Mouse (Mus musculus): ENCODE results near the gene Lpin1.

The Lpin1 gene

DNA sequence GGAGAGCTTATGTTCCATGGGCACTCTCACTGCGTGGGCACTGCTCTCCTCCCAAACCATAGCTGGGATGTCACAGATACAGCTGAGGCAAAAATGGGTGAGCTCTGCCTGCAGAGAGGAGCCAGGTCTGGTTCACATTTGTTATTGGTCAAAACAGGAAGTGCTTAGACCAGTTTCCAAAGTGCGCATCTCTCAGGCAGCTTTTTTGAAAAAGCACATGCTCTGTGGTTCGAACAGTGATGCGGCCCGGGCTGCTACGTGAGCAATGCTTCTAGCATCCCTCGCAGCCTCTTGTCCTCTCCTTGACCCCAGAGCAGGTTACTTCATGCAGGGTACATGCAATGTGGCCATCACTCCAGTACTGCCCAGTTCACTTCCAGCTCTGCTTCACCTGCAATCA, 82.1 kb downstream of the Lpin1 start:
- DNase-seq (ENCODE audit: low spot score in 2 of 2): no peak

DNA sequence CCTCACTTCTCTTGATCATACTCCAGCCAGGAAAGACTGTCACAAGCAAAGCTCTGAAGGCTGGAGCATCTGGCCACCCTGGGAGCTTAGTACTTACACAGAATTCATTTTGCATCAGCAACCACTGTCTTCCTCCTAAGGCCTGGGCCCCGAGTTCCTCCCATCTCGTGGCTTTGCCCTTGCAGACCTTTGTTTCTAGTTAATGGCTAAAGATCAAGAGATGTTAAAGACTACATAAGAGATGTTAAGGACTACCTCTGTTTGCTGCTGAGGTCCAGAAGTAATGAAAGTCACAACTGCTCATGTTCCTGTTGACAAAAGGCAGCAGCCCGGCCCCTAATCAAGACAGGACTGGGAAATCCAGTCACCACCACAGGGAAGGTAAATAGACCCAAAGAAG, 82.8 kb downstream of the Lpin1 start:
- DNase-seq (ENCODE audit: low spot score in 2 of 2): no peak

DNA sequence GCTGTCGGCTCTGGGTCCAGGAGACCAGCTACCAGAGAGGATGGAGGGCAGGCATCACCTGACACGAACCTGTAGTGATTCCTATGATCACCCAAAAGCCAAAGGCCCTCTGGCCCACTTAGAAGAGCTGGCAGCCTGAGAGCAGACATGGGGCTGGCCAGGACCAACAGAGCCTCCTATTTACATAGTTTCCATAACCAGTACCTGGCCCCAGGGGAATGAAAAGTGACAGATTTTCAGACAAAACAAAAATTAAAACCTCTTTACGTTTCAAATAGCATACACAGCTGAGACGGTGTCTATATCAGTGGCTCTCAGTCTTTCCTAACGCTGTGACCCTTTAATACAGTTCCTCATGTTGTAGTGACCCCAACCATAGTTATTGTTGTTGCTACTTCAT, 83.9 kb downstream of the Lpin1 start:
- DNase-seq (ENCODE audit: low spot score in 2 of 2): no peak

DNA sequence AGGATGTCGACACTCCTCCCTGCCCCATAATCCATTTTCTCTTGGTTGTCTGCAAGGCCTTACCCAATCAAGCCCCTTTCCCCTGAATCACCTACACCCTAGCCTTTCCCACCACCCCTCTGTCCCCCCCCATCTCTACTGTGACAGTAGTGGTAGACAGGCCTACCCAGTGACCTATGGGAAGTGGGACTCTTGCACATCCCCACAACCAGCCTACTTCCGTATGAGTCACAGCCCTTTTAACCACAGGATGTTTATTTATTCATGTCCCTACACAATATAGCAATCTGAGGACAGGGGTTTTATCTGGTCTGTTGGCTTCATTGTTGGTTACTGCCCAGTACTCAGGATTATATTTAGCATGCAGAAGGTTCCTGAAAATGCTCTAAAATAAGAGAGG, 84.6 kb downstream of the Lpin1 start:
- no peak for DNase-seq (ENCODE audit: low spot score in 2 of 2)

DNA sequence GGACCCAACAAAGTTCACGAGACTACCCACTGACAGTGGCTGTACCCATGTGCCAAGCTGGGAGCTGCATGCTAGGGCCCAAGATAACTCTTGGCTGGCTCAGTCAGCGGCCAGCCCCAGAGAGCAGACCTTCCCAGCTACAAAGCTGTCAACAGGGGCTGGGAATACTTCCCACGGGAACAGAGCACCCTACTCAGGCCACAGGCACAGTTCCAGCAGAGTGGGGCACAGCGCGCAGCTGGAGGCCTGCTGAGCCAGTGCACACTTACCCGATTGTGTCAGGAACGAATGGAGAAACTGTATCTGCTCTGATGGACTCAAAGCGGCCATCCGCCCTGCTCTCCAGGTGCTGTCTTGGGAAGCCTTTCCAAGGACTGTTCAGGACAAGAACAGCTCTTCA, 95.6 kb downstream of the Lpin1 start:
- DNase-seq (ENCODE audit: low spot score in 2 of 2): peak; percentile 79 to 84

DNA sequence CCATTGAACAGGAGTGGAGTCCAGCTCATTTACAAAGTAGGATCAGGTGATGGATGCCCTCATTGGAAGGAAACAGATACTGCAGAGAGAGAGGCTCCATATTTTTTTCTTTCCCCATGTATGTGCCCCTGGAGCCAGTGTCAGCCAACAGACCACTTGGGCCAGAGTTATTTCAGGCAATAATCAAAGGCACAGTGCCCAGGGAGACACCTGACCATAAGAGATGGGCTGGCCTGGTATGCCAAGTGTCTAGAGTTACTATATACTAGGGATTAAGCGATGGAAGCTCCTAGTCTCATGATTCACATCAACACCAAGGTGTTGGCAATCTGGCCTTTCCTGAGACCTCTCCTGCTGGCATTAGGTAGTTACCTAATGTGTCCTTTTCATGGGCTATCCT, 97.8 kb downstream of the Lpin1 start:
- no peak for DNase-seq (ENCODE audit: low spot score in 2 of 2)

DNA sequence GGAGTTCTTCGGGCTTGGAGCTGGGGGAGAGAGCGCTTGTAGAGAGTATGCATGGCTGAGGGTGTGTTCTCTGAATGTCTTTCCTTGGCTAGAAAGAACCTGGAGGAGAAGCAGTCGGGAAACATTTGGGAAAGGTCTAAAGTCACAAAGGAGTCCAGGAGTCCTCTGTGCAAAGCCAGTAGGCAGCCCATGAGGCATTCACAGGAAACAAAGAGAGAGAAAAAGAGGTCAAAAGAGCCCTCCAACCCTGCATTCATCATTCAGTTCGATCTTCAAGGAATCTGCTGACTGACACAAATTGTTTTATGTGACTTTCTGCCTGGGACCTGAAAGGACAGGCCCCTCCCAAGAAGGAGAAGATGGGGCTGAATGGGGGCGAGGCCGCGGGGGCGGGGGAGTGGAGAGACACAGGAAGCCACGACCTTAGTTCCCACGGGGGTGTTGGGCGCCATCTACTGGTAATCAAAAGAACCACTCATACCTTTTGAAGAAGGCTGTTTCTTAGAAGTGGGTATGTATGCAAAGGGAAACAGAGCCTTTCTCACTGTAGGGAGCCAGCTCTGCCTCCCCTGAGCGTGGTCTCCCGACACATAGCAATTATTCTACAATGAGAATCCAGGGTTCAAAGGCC, 101.5 kb downstream of the Lpin1 start:
- peak; percentile 71 to 82 for DNase-seq (ENCODE audit: low spot score in 2 of 2)

DNA sequence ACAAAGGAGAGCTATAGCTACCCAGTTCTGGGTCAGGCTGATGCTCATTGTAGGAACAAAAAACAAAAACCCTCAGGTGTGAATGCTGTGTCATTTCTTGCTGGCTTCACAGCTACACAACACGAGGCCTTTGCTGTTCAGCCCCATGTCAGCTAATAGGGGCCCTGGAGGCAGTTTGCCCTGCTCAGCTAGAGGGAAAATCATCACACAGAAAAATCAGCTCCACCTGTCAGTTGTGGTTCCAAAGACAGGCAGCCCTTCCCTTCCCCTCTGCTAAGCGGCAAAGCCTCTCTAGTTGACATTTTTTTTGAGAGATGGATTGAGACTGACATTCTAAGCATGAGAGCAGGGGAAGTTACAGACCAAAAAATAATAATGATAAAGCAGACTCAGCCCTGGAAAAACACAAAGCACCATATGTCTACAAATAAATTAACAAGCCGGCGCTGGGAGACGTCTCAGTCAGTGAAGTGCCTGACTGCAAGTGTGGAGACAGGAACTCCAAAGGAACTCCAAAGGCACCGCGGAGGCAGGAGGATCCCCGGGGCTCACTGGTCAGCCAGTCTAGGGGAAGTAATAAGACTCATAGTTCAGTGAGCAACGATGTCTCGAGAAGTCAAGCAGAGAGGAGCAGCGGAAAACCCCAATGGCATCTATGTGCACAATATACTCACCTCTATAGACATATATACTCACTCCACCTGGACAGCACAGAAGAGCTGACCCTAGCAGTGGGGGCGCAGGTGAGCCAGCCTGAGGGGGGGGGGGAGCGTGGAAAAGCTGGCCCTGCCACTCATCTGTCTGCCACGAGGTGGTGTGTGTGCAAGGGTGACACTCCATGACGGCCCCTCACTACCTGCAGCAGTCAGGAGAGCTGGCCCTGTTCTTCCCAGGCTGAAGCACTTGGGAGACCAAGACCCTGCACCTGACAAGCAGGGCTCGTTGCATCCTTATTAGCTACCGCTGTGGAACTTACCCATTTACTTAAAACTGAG, 103.7 kb downstream of the Lpin1 start:
- DNase-seq (ENCODE audit: low spot score in 2 of 2): peak in 1 of 2 experiments; percentile 26

DNA sequence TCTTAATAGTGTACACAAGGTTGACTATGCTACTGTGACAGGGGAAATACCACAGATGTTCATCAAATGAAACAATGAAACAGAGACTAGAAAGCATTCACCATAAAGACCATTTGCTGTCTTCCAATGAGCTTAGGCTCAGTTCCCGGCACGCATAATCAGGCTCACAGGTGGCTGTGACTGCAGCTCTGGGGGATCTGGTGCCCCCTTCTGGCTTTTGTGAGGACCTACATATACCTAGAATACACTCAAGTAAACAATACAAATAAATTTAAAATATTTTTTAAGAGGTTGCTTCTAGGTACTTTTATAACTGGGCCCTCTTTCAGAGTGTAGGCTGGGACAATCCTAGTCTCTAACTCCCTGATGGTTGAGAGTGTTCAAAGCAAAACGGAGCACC, 106.5 kb downstream of the Lpin1 start:
- no peak for DNase-seq (ENCODE audit: low spot score in 2 of 2)

DNA sequence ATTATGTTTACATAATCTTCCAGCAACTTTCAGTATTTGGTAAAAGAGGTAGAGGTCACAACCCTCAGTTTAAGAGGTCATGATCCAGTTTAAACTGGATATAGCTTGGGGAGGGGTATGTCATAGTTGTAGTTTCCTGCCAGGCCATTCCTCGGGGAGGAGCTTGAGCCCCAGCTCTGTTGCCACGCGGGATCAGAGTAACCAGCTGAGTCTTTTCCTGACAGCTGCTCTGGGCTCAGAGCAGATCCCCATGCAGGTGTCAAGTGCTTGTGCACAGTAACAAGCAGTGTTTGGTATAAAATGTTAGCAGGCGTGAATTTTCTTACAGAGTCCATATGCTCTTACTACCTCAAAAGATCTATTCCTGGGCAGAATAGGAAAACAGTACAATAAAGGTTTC, 112.8 kb downstream of the Lpin1 start:
- no peak for DNase-seq (ENCODE audit: low spot score in 2 of 2)

DNA sequence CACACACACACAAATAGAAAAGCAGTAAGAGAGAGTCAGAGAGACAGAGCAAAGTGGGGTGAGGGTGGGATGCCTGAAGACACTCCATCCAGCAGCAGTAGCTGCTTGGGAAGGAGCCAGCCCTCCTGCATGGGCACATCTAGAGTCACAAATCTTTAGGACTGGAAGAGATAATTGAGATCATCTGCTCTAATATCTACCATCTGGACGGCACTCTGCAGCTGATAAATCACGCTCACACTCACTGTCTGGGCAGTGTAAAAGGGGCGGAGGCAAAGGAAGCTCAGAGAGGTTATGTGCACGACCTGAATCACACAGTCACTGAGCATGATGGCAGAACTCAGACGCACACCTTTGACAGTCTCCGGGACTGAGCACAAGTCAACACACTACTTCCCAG, 118.1 kb downstream of the Lpin1 start:
- no peak for DNase-seq (ENCODE audit: low spot score in 2 of 2)

DNA sequence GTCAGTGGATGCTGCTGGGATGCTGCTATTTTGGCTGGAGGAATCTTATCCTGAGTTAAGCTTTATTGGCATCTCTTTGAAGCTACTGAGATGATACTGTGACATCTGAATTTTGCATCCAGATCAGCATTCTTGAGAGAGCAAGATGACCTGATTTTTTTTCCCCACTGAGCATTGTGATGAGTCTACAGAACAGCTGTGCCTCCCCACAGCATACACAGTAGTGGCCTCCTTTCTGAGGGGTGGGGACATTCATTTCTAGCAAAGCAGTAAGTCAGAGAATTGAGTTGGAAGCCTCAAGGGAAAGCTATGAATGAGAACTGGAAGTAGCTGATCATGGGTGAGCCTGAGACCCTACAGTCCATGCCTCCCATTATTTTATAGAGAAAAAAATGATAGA, 121.9 kb downstream of the Lpin1 start:
- DNase-seq (ENCODE audit: low spot score in 2 of 2): no peak

DNA sequence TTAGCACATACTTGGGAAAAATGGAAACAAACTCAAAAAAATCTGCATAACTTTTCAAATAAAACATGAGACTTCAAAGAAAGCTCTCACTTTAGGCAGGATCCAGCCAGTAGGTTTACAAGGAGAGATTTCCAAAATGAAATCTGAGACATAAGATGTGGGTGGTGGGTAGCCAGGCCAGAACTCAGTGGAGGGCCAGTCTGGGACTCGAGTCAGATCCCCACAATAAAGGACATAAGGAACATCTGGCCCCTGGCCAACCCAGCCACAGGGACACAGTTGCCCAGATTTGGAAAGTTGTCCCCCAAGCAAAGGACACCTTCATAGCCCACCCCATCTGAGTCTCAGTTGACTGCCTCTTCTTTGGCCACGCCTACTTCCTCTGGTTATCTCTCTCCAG, 123.3 kb downstream of the Lpin1 start:
- DNase-seq (ENCODE audit: low spot score in 2 of 2): no peak
